Comparison of ENCODE assay signal across 11 mouse cellular contexts in genomic region chr8:5739503-5739902, GRCm38 (mm10).
DNase-seq lines count a peak whose midpoint lies in the region; ATAC-seq and TF ChIP-seq lines count a peak whose summit lies in the region.
"Had no signal": no experiment of that assay in that cellular context is flagged by ENCODE, and none has a peak within 500 bp of the region (broad histone marks: within the 10 kb centered on the region; RNA-seq: fewer than 3 reads in every experiment).

No protein-coding gene starts in this region.

- peak; percentile 1 for DNase-seq in cerebellum, adult 11-12 months
- DNase-seq in cerebellum, adult 9-11 months = no peak
- DNase-seq in lung, embryonic 14.5 days = peak; percentile 9
- no peak for DNase-seq in lung, adult 2 months
- DNase-seq in ES-CJ7 (ENCODE audit: low read depth, low spot score) = peak; percentile 13
- no peak for DNase-seq in urinary bladder, adult 18-20 months (ENCODE audit: low spot score in 2 of 2)
- DNase-seq: heart, adult 18-20 months had no signal

- H3K4me3 ChIP-seq in lung, embryonic 14.5 days (ENCODE audit: low read depth, low read length) = no peak overlapping the region
- H3K4me3 ChIP-seq in lung, adult 2 months (replicated peaks; ENCODE audit: extremely low read depth, low read depth, low read length) = no peak overlapping the region
- no peak overlapping the region for H3K4me3 ChIP-seq in hindbrain, embryonic 13.5 days
- H3K4me3 ChIP-seq: limb, embryonic 13.5 days; neural tube, embryonic 13.5 days had no signal

- peak; percentile 38; the same call in 1 of the 2 replicates for TF ChIP-seq CTCF in lung, embryonic 14.5 days (IDR thresholded peaks at IDR 0.05; ENCODE audit: low read depth)
- TF ChIP-seq CTCF in lung, adult 2 months (IDR thresholded peaks at IDR 0.05; ENCODE audit: insufficient read depth, low read length) = no peak

- no peak overlapping the region for H3K4me2 ChIP-seq in lung, embryonic 14.5 days
- no peak overlapping the region for H3K4me2 ChIP-seq in hindbrain, embryonic 13.5 days
- H3K4me2 ChIP-seq: limb, embryonic 13.5 days; neural tube, embryonic 13.5 days had no signal

- H3K4me1 ChIP-seq in lung, embryonic 14.5 days (ENCODE audit: insufficient read depth) = no peaks in the 10 kb centered on the region
- H3K4me1 ChIP-seq in lung, adult 2 months (ENCODE audit: control insufficient read depth, insufficient read depth, low read length) = no peaks in the 10 kb centered on the region
- no peaks in the 10 kb centered on the region for H3K4me1 ChIP-seq in hindbrain, embryonic 13.5 days (replicated peaks)
- H3K4me1 ChIP-seq: limb, embryonic 13.5 days; neural tube, embryonic 13.5 days had no signal

- WGBS in lung, embryonic 14.5 days = 60% methylated on average over 2 of the region's 2 CpGs
- 67% methylated on average over 2 of the region's 2 CpGs for WGBS in lung, adult 2 months
- WGBS in hindbrain, embryonic 13.5 days = 70% methylated on average over 2 of the region's 2 CpGs

- no peak overlapping the region for H3K9ac ChIP-seq in lung, embryonic 14.5 days
- H3K9ac ChIP-seq in hindbrain, embryonic 13.5 days = no peak overlapping the region
- H3K9ac ChIP-seq: limb, embryonic 13.5 days; neural tube, embryonic 13.5 days had no signal

- no peaks in the 10 kb centered on the region for H3K36me3 ChIP-seq in lung, embryonic 14.5 days (ENCODE audit: insufficient read depth)
- H3K36me3 ChIP-seq in hindbrain, embryonic 13.5 days = no peaks in the 10 kb centered on the region
- H3K36me3 ChIP-seq: limb, embryonic 13.5 days; neural tube, embryonic 13.5 days had no signal

- TF ChIP-seq POLR2A in lung, adult 2 months (IDR thresholded peaks at IDR 0.05; ENCODE audit: borderline replicate concordance, extremely low read depth, low read depth, low read length) = no peak

- H3K27me3 ChIP-seq in lung, embryonic 14.5 days (ENCODE audit: insufficient read depth, low read length) = no peaks in the 10 kb centered on the region
- no peaks in the 10 kb centered on the region for H3K27me3 ChIP-seq in hindbrain, embryonic 13.5 days
- H3K27me3 ChIP-seq: limb, embryonic 13.5 days; neural tube, embryonic 13.5 days had no signal

- peak; percentile 60; the same call in 1 of the 2 replicates for ATAC-seq in lung, embryonic 14.5 days (ENCODE audit: insufficient read depth)
- 0 out of 2 replicates have a peak, but pooled peaks have one; percentile 21 for ATAC-seq in hindbrain, embryonic 13.5 days (ENCODE audit: low FRiP score)
- ATAC-seq in megakaryocyte progenitor cell, adult 5-6 weeks (replicated peaks; ENCODE audit: poor library complexity) = no peak

- H3K27ac ChIP-seq in lung, embryonic 14.5 days (ENCODE audit: low read depth) = no peak overlapping the region
- no peak overlapping the region for H3K27ac ChIP-seq in hindbrain, embryonic 13.5 days
- H3K27ac ChIP-seq: limb, embryonic 13.5 days; neural tube, embryonic 13.5 days had no signal

- no peaks in the 10 kb centered on the region for H3K9me3 ChIP-seq in lung, embryonic 14.5 days (ENCODE audit: low read depth, low read length)
- no peaks in the 10 kb centered on the region for H3K9me3 ChIP-seq in hindbrain, embryonic 13.5 days
- H3K9me3 ChIP-seq: limb, embryonic 13.5 days; neural tube, embryonic 13.5 days had no signal

Comparison
In these comparisons a context has a peak if more than half of its experiments do, and no peak if none do; other contexts are left out.
1. DNase-seq: peak in cerebellum, adult 11-12 months (single experiment), lung, embryonic 14.5 days (single experiment) and ES-CJ7 (single experiment); none in cerebellum, adult 9-11 months (single experiment), lung, adult 2 months (single experiment) and urinary bladder, adult 18-20 months (0 of 2).